Mouse (Mus musculus) left cerebral cortex, postnatal 36 days (tissue): ENCODE results near the gene Rnasek. TPM values are rescaled to one million over a fixed set of nuclear protein-coding genes. Genes with fewer than 3 reads are reported as not detected.
A peak's percentile ranks its signal among the peaks of the same experiment; 100 is the strongest.

Experiments
- DNase-seq, 2 experiments: peaks; one replicate each; pipeline ENCODE4 v3.0.0; 2021 to 2022; ENCODE audit warnings: low spot score in 2 of 2, mixed read lengths in 1 of 2
- intact Hi-C: fragments of 180-260 bp; cut with DNase I; formaldehyde crosslinking; loops from one replicate; pipeline ENCODE4 v1.15.1; 2025
- total RNA-seq, 2 experiments: library from RNA; stranded (reverse); gene quantifications; 2 replicates each; pipeline ENCODE4 v1.2.3; 2021

Rnasek gene
- total RNA-seq, 2 experiments from 2014 or later = 246 to 287 TPM

GRCm38 (mm10) chr11:70237457-70238167, 2.0 kb downstream of the Rnasek start, which contains the start of gene 0610010K14Rik:
TSS of gene 0610010K14Rik (minus strand) at chr11:70237914.
- intact Hi-C loops = no loop called here
- peak; percentile 98 to 99 for DNase-seq

DNA sequence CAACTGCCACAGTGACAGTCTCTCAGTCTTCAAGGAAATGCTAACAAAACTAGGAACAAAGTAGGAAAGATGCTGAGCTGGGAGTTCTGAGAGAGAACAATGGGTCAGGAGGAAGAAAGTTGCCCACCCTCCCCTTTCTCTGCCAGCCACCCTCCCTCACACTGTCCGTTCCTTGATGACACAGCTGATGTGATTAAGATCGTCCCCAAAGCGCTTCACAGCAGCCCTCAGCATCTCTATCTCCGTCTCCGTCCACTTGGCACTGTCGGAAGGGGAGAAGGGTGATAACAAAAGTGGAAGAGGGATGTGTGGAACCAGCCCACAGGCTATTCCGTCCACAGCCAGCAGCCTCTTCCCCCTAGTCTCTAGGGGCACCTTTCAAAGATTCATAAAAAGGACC, 2.9 kb downstream of the Rnasek start:
- intact Hi-C loops = no loop called here

GRCm38 (mm10) chr11:70235254-70235900, 4.3 kb downstream of the Rnasek start:
- DNase-seq = no peak
- intact Hi-C loops = no loop called here

More for the DNA sequence above, 2.9 kb downstream of the Rnasek start:
- DNase-seq = no peak

DNA sequence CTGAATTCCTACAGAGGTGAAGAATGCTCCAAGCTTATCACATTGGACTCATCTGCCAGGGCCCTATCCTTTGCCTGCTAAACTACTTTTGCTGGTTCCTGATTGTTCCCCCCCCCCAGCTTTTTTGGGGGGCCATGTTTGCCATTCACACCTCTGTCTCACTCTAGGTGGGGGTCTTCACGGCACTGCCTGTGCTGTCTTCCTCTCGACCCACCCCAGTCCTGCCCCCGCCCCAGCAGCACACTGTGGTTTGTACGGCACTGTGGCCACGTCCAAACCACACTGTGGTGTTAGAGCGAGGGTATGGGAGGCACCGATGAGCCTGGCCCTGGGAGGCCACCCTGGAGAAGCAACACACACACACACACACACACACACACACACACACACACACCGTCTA, 5.1 kb downstream of the Rnasek start:
- intact Hi-C loops = no loop called here
- no peak for DNase-seq

DNA sequence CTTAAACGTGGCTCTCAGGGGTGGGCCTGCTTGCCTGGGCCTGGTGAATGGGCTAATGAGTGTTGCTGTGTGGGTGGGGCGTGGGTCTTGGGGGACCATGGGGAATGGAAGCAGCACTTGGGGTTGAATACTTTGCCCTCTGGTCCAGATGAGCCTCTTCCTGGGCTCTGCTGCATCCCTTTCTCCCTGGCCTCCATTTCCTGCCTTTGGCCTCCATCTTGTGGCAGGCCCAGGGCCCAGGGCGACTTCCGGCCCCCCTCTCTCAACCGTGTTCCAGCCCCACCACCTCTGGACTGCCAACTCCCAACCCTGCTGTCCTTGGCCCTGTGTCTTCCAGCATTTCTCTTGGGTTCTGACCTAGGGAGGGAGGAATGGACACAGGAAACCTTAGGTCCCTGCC, 5.6 kb downstream of the Rnasek start:
- intact Hi-C loops = no loop called here
- no peak for DNase-seq

DNA sequence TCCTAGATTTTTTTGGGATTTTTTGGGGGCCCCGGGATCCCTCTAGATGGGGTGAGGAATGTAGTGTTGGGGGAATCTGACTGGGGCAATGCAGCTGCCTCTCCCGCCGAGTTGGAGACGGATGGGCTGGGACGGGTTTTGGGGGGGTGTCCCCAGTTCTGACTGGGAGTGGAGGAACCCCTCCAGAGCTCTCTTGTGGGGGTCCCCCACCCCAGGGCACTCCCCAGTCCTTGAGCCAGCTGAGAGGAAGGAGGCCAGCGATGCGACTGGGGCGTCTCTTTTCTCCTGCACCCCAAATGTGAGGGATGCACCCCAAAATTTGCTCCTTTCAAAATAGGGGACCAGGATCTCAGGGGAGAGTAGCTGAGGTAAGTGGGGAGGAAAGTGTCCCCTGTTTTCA, 6.6 kb downstream of the Rnasek start:
- DNase-seq = no peak
- intact Hi-C loops = no loop called here

DNA sequence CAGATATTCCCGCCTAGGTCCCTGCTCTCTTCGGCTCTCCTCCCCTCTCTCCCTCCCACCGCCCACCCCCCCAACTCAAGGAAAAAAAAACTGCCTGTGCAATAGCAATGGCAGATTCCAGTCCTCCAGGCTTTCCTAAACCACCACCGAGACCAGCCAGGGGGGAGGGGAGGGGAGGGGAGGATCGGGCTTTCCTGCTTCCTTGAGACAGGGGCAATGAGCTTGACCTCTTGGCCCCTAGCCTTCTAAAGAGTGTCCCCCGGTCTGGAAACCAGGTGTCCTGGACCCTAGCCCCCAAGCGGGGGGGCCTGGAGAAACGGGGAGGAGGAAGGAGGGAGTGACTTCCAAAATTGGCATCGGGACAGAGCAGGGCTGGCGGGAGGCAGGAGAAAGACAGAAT, 7.1 kb downstream of the Rnasek start:
- DNase-seq = peak; percentile 64 to 68
- intact Hi-C loops = no loop called here

- DNase-seq = peak; percentile 74 to 82
- intact Hi-C loops = no loop called here
Observed at GRCm38 (mm10) chr11:70230239-70230727, 9.4 kb downstream of the Rnasek start.

GRCm38 (mm10) chr11:70229260-70230010, 10.2 kb downstream of the Rnasek start, which contains the start of gene Bcl6b:
TSS of gene Bcl6b (minus strand) at chr11:70229798.
- no peak for DNase-seq
- intact Hi-C loops = no loop called here

DNA sequence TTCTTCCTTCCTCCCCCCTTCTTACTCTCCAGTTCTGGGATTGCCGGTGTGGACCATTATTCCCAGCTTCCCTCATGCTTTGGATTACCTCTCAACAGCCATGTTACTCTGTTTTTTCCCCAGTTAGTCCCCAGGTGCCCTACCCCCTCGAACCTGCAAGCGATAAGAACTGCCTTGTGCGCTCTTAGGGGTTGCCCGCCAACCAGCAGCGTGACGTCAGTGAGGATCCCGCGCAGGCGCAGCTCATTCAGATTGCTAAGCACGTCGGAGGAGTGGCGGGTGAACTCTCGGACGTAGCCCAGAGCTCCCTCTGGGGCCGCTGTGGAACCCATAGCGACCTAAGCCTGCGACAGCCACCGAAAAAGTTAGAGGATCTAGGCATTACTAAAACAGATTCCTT, 10.8 kb downstream of the Rnasek start:
- intact Hi-C loops = no loop called here
- peak; percentile 72 to 79 for DNase-seq

GRCm38 (mm10) chr11:70227661-70228245, 11.9 kb downstream of the Rnasek start:
- no peak for DNase-seq
- intact Hi-C loops = no loop called here

GRCm38 (mm10) chr11:70227126-70227525, 12.5 kb downstream of the Rnasek start:
- DNase-seq = peak; percentile 40 to 58
- intact Hi-C loops = no loop called here

GRCm38 (mm10) chr11:70226602-70226890, 13.1 kb downstream of the Rnasek start:
- intact Hi-C loops = no loop called here
- peak in 1 of 2 experiments; percentile 6 for DNase-seq

DNA sequence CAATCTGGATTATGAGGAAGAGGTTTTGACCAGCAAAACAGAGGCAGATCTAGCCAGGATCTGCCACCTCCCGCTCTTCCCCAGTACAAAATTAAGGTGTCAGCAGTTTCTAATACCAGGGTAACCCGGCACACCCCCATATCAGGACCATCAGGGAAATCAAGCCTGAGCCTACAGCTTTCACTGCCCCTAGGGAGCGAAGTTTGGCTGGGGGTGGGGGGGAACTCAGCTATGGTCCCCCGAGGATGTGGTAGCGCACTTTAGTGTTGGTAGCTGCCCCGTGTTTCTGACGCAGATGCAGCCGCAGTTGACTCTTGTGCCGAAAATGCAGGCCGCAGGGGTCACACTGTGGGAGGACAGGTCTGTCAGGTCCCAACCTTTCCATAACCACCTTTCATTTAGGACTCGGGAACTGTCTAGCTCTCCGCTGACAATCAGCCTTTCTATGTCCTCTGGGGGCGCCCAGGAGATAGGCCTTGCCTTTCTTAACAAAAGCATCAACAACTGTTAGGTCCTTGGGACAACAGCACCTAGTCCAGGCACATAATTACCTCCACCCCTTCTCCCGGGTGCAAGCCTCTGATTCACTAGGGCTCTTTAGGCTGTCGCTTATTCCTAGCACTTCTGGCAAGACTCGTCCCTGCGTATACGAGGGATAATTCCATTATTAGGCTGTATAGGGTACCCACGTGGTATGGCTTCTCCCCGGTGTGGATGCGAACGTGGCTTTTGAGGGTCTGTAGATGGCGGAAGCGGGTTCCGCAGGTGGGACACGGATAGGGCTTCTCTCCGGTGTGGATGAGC, 13.6 kb downstream of the Rnasek start:
- peak in 1 of 2 experiments; percentile 5 for DNase-seq
- intact Hi-C loops = no loop called here

DNA sequence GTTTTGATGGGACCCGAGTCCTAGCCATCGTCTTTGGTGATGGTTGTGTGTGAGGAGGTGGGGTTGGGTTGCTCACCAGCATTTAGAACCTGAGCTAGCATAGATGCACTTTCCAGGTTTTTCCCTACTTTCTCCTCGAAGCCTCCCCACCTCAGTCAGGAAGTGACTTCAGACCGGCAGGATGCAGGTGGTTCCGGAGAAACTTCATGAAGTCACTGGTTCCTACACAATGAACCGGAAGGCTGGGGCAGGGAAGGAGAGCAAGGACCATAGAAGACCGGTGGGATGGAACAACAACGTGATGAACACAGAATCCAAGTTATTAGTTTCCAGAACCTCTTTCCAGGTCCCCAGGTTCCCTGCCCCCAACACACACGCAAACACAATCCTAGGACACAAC, 15.9 kb downstream of the Rnasek start:
- no peak for DNase-seq
- intact Hi-C loops = no loop called here

GRCm38 (mm10) chr11:70221603-70222500, 17.8 kb downstream of the Rnasek start:
- intact Hi-C loops = no loop called here
- DNase-seq = no peak

GRCm38 (mm10) chr11:70220731-70221602, 18.7 kb downstream of the Rnasek start, which contains the start of gene Slc16a13:
TSS of gene Slc16a13 (minus strand) at chr11:70221064.
- intact Hi-C loops = no loop called here

More at GRCm38 (mm10) chr11:70220731-70221602, 18.7 kb downstream of the Rnasek start, which contains the start of gene Slc16a13:
- peak; percentile 93 for DNase-seq
